Mouse (Mus musculus) urinary bladder, adult 2 months (tissue): ENCODE data around the gene Cntn2. TPM values are rescaled to one million over a fixed set of nuclear protein-coding genes. Genes with fewer than 3 reads are reported as not detected.
"Not testable (repeated sequence)": the region's sequence is repeated elsewhere in the genome, so short reads cannot be mapped to it uniquely, and the experiment has no call there.

Source experiments
- DNase-seq: peaks from one replicate; pipeline ENCODE4 v3.0.0; 2022; ENCODE audit warnings: low spot score
- polyA plus RNA-seq: library from polyadenylated mRNA; depleted of rRNA; stranded (reverse); fragments of >200 nt; gene quantifications from 2 replicates; pipeline ENCODE4 v1.2.3, GENCODE M21; 2012

The Cntn2 gene
- polyA plus RNA-seq, 1 experiment, result 0.04 TPM

DNA sequence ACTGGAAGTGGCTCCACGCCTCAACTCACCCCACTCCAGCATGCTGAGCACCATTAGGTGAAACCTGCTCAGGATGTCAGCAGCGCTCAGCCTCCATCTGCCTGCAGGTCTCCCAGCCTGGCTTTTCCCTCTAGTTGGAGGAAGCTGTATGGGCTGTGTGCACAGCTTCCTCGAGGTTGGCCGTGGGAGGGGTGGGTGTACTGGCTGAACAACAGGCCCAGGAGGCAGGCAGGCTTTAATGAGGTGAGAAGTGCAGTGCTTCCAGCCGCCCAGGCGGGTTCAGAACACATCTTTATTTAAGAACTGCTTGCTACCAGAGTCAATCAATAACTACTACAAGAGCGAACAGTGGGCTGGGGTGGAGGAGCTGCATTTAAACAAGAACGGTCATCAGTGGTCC is 31.5 kb downstream of the Cntn2 start:
- no peak for DNase-seq

DNA sequence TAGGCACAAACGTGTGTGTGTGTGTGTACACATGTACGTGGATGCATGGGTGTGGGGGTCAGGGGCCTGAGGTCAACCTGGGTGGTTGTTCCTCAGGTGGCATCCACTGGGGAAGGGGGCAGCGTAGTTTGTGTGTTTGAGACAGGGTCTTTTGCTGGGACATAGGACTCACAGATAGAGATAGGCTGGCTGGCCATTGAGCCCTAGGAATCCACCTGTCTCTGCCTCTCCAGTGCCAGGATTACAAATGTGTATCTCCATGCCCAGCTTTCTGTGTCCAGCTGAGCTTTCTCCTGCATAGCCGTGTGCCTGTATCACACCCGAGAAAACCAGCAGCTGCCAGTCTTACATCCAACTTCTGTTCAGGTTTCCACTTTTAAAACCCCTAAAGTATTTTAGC is 33.3 kb downstream of the Cntn2 start:
- no peak for DNase-seq

DNA sequence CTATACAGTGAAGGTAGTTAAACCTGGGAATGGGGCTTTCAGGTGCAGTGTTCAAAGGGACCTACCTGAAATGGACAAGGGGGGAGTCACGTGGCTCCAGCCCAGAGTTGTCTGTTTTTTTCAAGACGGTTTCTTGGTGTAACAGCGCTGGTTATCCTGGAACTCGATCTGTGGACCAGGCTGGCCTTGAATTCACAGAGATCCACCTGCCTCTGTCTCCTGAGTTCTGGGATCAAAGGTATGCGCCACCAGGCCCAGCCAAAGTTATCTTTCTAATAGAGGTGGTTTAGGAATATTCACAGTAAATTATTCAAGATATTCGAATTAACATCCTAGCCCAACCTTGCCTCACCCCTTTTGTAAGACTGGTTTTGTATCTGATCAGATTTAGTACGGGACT is 36.4 kb downstream of the Cntn2 start:
- no peak for DNase-seq

DNA sequence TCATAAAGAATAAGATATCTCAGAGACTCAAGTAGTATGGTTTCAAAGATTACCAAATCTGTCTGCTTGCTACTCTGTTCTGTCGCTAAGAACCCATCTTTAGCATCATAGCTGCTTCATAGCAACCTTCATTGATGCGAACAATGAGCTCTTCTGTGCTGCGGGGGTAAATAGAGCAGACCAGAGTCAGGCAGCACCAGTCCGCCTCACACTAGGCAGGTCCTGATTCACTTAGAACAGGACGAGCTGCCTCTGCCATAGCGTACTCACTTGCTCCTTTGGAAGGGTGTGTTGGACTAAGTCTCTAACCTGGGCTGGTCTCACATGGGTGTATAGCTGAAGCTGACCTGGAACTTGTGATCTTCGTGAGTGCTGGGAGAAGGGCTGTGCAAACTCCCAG is 37.0 kb downstream of the Cntn2 start, which contains the start of gene Tmem81:
Tmem81 (plus strand) TSS at position 173 of the 400 bp plus-strand sequence.
- no peak for DNase-seq

DNA sequence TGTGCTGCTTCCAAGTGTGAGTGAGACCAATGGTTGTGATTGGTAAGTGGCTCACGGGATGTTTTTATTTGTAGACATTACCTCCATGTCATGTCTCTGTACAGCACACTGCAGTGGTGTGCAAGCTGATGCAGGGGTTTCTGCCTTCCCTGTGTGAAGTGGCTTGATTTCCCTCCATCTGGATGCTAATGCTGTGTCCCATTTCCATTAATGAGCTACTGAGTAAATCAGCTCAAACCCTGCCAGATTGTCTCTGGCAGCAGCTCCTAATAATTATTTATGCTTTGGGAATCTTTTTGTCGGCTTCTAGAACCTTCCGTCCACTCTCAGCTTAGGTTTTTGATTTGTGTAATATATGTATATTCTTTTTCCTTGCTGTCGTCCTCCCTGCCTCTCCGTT is 37.9 kb downstream of the Cntn2 start:
- DNase-seq, result no peak

DNA sequence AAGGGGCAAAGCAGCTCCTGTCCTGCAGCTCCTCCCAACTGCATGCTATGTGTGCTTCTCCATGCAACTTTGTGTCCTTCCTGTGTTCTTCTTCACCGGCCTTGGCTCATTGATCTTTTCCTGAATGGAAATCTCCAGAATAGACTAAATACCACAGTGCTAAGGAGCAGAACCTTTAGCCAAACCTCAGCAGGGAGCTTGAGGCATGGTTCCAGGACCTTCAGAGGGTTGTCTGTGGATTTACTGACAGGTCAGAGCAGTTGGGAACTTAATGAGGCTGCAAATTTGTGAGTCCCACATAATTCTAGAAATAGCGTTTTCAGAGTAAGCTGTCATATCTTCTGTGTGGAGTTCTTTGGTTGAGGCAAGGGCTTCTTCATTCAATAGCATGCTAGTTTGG is 42.5 kb downstream of the Cntn2 start:
- no peak for DNase-seq

DNA sequence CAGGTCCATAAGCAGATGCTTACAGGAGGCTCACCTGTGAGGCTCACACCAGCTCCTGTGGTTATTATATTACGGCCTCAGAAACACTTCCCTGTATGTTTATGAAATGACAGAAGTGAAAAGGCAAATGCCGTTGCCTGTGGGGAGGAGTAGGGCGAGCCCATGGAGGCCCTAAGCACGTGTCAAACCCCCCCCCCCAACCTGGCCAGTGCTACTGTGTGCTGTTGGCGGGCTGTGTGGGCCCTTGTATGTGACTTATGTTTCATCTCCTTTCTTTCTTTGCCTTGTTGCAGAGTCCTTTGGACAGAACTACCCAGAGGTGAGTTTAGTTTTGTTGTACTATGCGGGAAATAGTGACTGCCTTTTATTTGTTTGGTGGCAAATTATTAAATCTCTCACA is 59.3 kb downstream of the Cntn2 start:
- DNase-seq, result no peak

DNA sequence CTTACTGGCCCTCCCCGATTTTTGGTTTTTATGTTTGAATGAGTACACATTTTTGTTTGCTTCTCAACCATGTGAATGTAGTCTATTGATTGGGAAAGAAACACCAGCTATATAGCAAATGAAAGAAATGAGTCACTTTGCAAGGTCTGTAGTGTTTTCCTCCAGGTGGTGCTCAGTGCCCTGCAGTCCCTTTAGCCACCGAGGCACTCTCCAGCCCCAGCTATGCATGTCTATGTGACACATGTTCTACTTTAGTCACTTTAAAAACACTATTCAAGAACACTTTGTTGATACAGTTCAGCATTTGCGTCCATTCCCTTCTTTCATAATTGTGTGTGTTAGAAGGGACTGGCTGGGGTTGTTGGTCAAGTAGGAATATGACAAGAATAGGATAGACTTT is 59.8 kb downstream of the Cntn2 start:
- DNase-seq, result no peak

DNA sequence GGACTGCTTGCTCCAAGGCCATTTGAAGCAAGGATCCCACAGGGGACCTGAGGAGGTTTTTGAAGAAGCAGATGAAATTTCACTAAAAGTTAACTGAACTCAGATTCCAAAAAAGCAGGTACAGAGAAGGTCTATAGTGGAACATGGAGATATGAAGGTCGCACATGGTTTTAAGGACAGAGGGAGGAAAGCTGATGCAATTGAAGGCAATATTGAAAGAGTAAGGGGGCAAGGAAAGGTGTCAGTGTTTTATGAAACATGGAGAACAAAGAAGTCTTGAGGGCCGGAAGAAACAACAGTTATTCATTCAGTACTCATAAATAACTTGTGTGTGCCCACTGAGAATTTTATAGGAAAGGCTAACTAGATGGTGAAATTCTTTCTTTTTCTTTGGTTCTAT is 61.4 kb downstream of the Cntn2 start:
- DNase-seq, result no peak

DNA sequence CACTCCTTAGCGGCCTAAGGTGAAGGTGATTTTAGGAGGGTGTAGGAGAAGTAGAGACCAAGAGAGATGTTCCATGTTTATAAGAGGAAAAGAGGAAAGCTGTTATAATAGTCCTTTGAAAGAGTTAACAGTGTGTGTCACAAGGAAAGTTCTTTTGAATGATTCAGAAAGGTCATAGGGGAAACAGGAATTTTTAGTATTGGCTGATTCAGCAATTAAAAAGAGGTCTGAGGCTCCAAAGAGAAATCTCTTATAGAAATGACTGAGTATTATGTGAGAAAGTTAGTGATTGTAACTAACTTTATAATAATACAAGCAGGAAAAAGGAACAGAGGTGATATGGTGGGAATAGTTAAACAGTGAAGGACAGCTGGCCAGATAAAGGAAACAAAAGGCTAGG is 63.6 kb downstream of the Cntn2 start:
- no peak for DNase-seq

DNA sequence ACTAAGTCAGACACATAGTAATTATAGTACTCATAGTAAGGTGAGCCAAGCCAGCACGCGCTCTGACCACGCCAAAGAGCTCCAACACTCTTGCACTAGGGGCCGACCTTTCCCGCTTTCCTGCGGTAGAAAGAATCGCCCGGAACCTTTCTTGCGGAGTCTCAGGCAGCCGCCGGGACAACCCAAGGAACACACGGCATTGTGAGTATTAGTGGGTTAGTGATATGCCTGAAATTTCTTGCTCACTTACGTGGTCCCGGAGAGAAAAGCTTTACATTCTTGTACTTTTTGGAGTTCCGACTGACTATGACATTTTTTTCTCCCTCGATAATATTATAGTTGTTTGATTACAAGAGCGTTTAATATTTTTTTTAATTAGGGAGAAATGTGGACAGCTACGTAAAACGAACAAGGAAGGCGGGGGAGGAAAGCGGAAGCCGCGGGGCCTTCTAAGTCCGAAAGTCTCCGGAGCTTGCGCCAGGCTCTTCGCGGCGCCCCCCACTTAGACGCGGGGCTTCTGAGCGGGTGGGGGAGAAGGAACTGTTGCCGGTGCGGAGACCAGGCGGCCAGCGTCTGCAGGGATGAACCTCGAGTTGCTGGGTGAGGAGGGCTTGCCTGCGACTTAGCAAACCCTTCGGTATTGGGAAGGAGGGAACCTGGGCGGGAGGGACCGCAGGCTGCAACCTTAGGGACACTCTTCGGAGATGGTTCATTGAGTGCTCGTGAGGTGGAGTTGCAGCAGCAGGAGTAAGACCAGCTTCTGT is 65.9 kb downstream of the Cntn2 start, which contains the start of gene Rbbp5:
Rbbp5 (plus strand) TSS at position 438 of the 764 bp plus-strand sequence.
- DNase-seq, result peak; percentile 75

DNA sequence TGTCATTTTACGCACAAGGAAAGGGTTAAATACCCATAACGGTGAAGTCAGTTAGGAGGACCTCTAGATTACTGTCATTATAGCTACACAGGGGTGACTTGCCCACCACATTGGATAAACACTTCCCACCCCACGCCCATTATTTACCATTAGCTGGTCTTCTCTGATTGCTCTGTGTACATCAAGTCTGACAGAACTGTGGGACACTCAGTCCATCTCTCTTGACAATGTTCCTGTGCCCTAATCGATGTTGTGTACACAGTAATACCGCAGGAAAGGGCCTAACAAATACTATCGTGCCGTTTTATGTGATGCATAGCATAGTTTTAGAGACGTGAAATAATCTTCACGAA is 66.5 kb downstream of the Cntn2 start:
- no peak for DNase-seq

DNA sequence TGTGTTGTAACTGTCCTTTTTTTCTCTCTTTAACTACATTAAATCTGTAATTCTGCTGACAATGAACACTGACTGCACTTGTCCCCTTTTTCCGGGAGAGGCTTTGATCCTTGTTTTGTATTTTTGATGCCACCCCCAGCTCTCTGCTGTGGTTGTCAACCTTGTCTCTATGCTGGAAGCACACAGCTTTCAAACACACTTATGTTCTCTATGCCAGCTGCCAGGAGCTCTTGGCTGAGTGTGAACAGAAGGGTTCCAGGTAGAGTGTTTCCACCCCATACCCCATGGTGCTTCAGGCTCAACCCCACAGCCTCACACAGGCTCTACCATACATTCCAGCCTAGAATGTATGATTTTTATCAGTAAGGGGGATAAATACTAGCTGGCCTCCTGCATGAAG is 68.6 kb downstream of the Cntn2 start:
- no peak for DNase-seq

DNA sequence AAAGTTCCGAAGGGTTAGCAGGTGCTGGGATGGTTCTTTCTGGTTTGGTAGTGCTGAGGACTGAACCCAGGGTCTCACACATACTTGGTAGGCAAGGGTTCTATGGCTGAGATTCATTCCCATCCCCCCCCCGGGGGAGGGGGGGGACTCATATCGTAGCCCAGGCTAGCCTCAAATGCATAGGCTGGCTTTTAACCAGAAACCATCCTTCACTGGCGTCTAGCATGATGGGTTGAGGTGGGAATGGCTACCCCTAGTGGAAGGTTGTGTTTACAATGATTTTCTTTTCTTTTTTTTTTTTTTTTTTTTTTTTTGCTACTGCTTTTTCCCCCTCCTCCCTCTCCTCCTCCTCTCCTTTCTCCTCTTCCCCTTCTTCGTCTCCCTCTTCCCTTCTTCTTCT is 70.5 kb downstream of the Cntn2 start:
- DNase-seq, result no peak

DNA sequence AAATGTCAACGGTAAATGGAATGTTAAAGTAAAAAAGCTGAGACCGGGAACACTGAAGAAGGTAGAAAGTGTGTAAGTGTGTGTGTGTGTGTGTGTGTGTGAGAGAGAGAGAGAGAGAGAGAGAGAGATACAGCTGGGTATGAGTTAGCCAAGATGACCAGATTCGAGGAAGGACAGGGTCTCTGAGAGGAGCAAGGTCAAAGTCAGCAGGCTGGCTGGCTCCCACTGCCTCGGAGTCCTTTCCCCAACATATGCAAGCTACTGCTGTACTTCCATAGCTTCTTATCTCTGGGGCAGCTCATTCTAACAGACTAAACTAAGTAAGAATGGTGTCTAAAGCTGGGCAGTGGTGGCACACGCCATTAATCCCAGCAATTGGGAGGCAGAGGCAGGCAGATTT is 71.6 kb downstream of the Cntn2 start:
- DNase-seq, result no peak

DNA sequence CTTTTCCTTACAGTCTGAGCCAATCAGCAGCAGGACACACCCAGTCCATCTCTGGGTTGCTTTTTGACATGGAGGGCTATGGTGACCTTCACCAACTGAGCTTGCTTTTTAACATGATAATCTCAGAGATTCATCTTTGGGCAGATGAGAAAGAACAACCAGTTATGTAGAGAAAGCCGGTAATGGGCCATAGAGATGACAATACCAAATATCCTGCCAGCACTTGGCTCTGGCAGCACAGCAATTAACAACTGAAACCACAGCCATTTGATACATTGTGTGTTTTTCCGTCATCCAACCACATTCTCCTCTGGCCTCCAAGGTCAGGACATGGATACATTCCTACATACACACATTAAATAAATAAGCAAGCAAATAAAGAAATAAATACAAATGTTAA is 72.0 kb downstream of the Cntn2 start:
- no peak for DNase-seq

DNA sequence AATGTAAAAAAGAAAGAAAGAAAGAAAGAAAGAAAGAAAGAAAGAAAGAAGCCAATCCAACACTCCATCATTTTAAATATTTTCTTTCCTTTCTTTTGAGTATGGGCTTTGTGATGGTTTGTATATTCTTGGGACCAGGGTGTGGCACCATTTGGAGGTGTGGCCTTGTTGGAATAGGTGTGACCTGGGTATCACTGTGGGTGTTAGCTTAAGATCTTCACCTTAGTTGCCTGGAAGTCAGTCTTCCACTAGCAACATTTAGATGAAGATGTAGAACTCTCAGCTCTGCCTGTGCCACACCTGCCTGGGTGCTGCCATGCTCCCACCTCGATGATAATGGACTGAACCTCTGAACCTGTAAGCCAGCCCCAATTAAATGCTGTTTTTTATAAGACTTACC is 73.0 kb downstream of the Cntn2 start:
- not testable (repeated sequence) for DNase-seq

DNA sequence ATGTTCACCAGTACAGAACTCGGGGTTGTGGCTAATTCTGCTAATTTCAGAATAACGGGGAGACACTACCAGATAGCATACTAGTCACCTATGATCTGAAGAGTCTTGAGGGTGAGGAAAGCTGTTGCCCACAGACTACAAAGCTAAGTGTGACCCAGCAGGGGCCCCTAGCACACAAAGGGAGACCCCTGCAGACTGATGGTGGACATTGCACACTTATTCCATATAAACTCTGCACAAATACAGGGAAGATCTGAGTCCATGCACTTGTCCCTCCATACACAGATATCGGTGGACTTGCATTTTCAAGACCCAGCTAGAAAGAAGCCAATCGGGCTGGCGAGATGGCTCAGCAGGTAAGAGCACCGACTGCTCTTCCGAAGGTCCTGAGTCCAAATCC is 73.5 kb downstream of the Cntn2 start:
- DNase-seq, result no peak

DNA sequence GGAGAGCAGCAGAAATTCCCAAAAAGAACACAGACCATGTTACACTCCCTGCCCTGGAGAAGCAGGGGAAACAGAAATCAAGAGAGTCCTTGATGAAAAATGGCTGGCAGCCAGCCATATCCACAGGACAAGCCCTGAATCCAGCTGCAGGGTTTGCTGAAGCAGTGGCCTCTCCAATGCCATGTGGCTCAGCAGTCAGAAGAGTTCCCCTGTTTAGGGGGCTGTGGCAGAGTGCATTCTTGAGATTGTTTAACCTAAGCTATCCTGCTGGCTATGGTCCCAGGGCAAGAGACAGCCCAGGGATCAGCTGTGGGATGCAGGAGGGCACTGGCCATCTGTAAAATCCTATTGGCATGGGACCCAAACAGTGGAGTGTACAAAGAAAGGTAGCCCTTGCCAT is 74.1 kb downstream of the Cntn2 start:
- DNase-seq, result no peak

DNA sequence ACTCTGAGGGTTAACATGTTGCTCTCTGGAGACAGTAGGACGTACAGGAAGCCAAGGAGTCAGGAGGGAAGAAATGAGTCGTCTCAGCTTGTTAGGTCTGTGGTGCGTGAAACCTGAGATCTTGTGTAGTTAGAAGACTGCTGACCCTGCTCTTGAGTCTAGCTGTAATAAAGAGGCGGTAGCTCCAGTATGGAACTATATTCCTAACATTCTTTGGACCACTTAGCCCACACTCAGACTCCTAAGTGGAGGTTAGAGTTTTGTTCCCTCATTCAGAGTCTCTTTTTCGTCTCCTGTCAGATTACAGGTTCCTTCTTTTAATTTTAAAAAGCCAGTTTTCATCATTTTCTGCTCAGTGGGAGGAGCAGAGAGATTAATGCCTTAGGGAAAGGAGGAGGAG is 78.4 kb downstream of the Cntn2 start:
- DNase-seq, result no peak
